Mouse (Mus musculus): ENCODE measurements at regions not wholly inside any gene's neighbourhood (a gene's known extent, or its start where the extent isn't known, plus 50 kb on each side); places are given as distances from the start of the nearest gene placed in this dataset.

DNA sequence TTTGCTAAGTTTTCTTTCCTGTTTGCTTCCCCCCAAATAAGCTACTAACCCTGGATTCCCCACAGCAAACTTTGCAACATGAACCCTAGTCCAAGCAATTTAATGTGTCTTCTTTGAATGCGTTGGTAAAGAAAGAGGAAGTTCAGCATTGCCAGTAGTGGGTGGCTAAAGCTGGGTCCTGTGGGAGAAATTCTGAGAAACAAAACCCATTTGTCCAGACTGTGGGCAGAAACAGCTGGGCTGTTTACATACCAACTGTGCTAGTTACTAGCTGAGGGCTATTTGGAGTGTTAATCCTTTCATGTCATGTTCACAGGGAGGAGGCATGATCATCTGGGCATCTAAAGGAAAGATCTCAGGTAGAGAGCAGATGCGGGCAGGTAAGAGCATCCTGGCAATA is 51.8 kb upstream of the 1190002N15Rik start:
- intact Hi-C loops (cut with DNase I) = no loop called here

DNA sequence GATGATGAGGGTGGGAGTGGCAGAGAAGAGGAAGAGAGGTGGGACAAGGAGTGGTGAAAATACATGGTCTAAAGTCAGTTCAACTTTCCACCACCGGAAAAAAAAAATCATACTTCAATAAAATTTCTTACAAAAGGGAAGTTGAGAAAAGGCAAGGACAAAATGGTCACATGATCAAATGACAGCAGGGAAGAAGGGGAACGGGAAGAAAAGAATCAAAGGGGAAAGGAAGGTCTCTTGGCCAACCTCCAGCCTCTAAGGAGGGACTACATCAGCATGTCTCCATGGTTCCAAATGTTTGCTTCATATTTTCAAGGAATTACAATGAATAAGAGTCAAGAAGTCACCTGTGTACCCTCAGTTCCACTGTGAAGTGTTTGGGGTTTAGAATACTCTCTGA is 64.7 kb upstream of the Slc9a9 start:
- intact Hi-C loops (cut with DNase I) = no loop called here
- no peak for DNase-seq

More for the DNA sequence above, 51.8 kb upstream of the 1190002N15Rik start:
- no peak for DNase-seq

DNA sequence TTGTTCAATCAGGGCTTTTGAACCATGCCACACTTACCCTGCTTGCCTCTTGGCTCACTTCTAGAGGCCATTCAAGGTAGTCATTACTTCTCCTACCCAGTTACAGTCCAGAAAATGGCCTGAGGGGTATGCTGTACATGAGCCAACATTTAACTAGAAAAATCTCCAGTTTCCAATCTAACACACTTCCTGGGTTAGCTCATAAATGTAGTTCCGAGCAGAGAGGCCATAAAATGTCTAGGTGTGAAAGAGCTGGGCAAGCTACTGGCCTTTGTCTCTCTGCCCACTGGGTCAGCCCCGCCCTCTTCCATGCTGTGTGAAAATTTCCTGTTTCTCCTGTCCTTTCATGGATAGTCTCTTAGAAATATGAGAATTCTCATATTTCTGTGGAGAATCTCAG is 63.3 kb upstream of the Slc9a9 start:
- DNase-seq = no peak
- intact Hi-C loops (cut with DNase I) = no loop called here

DNA sequence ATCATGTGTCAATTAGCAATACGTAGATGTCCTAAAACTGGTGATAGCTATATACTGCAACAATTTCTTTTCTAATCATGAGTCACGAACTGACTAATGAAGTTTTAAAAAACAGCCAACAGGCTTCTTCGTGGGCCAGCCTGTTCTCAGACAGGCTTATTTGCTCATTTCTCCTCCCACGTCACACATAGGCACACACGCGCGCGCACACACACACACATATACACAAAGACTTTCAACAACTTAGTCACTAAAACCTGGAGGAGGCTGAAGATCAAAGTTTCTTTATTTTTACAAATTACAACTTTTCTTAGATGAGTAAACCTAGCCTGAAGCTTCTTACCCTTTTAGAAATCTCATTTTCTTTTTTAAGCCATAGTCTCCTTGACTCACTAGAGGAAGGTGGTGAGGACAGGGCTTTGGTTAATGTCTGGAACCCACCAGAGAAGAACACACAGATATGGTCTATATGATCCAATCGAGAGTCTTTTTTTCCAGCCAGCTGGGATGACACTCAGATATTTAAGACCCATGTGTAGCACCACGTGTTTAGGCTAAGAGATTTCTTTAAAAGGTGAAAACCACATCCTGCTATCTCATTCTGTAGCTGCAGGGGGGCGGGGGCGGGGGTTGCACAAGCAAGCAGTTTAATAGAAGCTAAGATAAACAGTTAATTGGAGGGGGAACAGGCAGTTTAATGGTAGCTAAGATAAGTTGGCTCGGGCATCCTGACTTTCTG is 62.5 kb upstream of the Slc9a9 start:
- intact Hi-C loops (cut with DNase I) = no loop called here
- DNase-seq = no peak

DNA sequence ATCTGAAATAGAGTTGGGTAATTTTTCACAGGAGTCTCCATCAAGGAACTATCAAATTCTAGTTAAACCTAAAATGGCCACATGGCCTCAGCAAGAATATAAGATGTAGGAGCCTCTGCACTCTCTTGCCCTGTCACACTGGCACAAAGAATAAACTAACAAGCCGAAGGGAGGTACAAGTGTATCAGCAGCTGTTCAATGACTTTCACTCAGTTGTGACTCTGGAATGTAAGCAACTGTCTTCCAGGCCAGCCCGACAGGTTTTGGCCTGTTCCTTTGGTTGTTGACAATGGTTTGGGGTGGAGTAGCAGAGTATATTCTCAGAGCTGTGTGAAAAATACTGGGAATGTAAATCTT is 62.0 kb upstream of the Slc9a9 start:
- intact Hi-C loops (cut with DNase I) = no loop called here
- DNase-seq = no peak

DNA sequence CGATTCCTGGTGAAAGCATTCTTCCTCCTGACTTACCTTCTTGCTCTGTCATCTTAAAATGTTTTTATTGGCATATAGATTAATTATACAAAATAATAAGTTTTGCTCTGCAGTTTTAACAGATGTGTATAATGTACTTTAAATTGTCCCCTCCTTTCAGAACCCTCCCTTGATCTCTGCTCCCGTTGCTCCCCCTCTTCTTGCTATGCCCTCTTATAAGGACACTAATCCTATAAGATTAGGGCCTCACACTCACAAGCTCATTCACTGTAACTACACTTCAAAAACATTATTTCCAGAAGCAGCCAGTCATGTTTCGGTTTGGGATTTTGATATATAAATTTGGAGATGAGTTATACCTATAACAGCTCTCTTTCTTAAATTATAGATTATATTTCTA is 59.6 kb upstream of the Slc9a9 start:
- intact Hi-C loops (cut with DNase I) = loop anchor here (5.0 to 10.0 kb wide), 3 partner anchors 73 to 1535 kb away; partner anchors contain the start of gene 1190002N15Rik
- no peak for DNase-seq

DNA sequence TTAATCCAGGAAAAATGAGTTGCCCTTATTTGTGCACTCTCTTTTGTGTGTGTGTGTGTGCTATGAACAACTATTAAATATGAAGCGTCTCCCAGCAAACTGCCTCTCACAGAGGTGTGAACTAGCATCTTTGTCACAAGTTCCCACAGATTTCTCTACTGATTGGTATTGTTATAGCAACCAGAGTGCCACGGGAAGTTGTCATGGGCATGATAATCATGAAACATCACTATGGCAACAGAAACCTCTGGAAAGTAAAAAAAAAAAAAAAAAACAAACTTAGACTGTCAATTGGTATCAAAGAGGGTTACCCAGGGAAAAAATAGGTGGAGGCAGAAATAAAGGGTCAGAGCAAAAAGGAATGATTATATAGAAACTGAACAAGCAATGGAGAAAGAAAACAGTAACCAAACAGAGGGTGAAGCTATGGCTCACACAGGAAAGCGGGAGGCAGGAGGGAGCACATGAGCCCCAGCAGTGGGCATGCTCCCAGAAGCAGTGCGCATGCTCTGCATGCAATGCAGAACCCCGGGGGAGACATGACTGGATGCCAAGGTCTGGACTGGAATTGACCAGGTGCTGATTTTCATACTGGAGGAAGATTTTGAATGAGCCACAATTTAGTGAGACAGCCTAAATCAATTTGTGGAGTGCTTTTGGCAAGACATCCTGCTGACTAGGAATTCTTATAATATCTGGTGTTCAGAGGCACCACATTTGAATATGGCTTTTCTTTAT is 58.9 kb upstream of the Slc9a9 start:
- intact Hi-C loops (cut with DNase I) = loop anchor here (5.0 to 10.0 kb wide), 3 partner anchors 73 to 1536 kb away; partner anchors contain the start of gene 1190002N15Rik
- no peak for DNase-seq

DNA sequence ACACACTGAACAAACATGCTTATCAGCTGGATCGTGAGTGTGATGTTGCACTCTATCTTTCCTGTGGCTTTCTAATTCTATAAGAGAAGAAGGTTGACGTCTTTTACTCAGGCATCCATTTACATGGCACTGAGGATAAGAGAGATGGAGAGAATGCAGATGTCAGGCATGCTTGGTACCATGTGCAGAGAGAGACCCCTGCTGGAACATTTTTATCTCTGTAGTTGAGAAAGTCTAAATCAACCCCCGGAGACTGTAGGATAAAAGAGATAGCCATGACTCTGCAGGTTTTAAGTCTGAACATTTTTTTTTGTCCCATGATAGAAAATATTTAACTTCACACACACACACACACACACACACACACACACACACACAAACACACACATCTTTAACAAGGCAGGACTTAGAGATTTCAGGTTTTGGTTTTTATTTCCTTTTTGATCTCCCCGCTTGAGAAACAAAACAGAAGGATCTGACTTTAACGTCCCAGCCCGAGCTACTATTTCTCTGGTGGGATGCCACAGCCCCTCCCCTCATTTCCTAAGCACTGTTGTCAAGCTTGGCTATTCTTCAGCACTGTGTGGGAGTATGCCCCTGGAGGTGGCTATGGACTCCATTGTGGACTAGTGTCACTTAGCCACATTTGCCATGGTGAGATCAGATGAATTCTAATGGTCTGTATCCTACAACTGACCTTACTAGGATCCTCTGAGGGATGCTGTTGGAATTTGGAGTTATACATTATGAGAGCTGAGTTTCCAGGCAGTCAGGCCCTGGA is 55.6 kb upstream of the Slc9a9 start:
- intact Hi-C loops (cut with DNase I) = loop anchor here (5.0 to 10.0 kb wide), 3 partner anchors 77 to 1539 kb away; partner anchors contain the start of gene 1190002N15Rik
- peak; percentile 62 to 67 for DNase-seq

DNA sequence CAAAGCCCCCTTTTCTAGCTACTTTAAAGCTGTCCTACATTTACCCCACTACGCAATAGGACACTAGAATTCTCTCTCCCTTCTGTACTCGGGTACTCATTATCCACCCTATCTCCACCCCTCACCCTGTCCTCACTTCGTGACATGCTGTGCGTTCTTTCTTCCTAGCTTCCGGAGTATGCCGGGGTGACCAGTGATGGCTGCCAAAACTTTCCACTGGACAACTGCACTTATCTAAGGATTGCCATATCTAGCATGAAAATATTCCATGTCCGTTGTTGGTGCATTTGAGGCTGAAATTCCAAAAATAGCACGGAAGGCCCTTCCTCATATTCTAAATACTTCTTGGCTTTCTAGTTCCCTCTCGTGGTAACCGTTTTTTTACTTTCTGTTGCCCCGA is 54.5 kb upstream of the Slc9a9 start:
- intact Hi-C loops (cut with DNase I) = loop anchor here (5.0 to 10.0 kb wide), 3 partner anchors 77 to 1540 kb away; no protein-coding TSS in a partner anchor
- peak; percentile 22 to 29 for DNase-seq

DNA sequence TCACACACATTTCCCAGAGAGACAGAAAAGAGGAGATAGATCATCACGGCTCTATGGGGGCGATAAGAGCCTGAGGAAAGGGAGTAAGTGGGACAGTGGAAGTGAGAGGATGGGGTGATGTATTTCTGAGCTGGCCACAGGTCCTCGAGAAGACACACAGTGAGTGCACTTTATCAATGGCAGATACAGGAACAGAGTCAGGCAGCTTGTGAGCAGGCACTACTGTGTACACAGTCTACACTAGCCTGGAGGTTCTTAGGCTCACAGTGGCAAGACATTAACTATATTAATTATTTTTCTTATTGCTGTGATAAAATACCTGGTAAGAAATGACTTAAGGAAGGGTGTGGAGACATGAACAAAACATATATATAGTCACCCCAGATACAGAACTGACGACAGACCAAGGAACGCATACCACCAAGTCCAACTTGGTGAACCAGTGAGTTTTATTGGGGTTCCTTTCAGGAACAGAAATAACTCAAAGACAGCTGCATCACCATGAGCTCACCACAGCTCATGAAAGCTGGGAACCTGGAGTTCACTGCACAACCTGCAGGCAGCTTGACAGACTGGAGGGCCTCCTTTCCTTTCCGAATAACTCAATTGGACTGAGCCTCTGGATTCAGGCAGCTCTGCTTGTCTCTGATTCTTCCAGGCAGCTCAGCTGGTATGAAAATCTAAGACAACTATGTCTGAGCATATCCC is 51.5 kb upstream of the Slc9a9 start:
- intact Hi-C loops (cut with DNase I) = loop anchor here (5.0 to 10.0 kb wide), 3 partner anchors 74 to 1543 kb away; no protein-coding TSS in a partner anchor
- no peak for DNase-seq

Data from heart, postnatal 10 days (tissue).